Mouse (Mus musculus): Measurements from ENCODE around the gene Pnp2.
"Not testable (repeated sequence)": the region's sequence is repeated elsewhere in the genome, so short reads cannot be mapped to it uniquely, and the experiment has no call there.

The Pnp2 gene

DNA sequence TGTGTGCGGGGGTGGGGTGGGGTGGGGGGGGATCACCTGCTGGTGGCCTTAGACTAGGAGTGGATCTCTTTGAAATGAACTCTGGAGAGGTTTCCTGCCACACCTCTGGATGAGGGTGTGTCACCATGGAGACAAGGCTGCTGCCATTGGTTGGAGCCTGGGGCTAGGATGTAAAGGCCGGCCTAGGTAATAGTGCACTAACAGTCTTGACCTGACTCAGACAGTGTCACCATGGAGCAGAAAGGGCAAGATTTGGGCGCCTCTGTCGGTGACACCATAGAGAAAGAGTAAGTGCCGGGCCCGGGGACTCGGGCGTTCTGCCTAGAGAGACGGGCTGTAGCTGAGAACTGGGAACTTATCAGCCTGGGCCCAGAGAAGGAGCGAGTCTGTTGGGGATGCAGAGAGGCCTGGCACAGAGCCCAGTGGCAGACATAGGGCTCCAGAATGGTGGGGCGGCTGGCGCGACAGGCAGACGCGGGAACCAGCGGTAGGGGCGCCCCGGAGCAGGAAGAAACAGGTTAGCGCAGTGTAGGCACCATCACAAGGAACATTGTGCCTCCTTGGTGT, at the start of gene Pnp2:
TSS of gene Pnp2 (plus strand) at position 51 of the 567 bp plus-strand sequence.
- DNase-seq (ENCODE audit: low spot score in 2 of 2): peak; percentile 53 to 63

- DNase-seq (ENCODE audit: low spot score in 2 of 2): no peak
Observed at GRCm38 (mm10) chr14:50908126-50908525, 47.7 kb upstream of the Pnp2 start.

GRCm38 (mm10) chr14:50911356-50911755, 44.4 kb upstream of the Pnp2 start:
- no peak for DNase-seq (ENCODE audit: low spot score in 2 of 2)

DNA sequence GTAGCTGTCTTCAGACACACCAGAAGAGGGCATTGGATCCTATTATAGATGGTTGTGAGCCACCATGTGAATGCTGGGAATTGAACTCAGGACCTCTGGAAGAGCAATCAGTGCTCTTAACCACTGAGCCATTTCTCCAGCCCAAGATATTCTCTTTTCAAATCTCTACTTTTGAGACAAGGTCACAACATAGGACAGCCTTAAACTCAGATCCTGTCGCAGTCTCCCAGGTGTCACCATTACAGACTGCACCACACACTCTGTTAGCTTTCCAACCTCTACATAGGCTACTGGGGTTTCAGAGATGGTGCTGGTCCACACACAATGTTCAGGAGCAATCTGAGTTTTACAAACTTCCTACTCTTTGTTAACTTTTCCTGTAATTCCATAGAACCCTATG, 32.4 kb upstream of the Pnp2 start:
- not testable (repeated sequence) for DNase-seq (ENCODE audit: low spot score in 2 of 2)

DNA sequence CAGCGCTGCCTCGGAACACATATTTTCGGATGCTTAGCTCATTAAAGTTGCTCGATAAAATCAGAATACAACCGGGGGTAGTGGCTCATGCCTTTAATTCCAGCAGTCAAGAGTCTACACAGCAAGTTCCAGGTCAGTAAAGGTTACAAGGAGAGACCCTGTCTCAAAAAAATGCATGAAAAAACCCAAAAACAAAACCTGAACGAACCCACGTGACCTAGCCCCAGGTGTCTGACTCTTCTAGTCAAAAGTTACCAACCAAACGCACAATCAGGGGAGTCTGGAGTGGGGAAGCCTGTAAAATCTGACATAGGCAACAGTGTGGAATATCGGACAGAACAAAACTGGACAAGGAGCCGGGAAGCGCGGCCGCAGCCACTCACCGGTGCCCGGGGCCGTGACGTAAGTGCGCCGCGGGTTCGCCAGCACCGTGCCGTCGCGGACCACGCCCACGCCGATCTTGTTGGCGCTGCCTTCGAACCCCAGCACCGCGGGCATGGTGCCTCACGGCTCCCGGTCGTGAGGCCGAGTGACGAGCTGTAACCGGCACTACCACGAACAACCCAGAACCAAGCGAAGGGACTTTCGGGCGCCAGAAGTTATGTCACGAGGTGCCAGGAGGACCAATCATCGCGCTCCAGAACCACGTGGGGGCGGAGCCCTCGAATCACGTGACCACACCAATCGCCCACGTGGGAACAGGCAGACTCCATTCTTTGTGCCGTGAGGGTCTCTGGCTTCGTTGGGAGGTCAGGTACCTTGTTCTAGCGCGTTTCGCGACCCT, 31.3 kb upstream of the Pnp2 start, which contains the start of the genes Osgep and Apex1:
TSS of gene Osgep (minus strand) at position 613 of the 784 bp plus-strand sequence.
TSS of gene Apex1 (plus strand) at position 688 of the 784 bp plus-strand sequence.
- DNase-seq (ENCODE audit: low spot score in 2 of 2): peak; percentile 98 to 99

DNA sequence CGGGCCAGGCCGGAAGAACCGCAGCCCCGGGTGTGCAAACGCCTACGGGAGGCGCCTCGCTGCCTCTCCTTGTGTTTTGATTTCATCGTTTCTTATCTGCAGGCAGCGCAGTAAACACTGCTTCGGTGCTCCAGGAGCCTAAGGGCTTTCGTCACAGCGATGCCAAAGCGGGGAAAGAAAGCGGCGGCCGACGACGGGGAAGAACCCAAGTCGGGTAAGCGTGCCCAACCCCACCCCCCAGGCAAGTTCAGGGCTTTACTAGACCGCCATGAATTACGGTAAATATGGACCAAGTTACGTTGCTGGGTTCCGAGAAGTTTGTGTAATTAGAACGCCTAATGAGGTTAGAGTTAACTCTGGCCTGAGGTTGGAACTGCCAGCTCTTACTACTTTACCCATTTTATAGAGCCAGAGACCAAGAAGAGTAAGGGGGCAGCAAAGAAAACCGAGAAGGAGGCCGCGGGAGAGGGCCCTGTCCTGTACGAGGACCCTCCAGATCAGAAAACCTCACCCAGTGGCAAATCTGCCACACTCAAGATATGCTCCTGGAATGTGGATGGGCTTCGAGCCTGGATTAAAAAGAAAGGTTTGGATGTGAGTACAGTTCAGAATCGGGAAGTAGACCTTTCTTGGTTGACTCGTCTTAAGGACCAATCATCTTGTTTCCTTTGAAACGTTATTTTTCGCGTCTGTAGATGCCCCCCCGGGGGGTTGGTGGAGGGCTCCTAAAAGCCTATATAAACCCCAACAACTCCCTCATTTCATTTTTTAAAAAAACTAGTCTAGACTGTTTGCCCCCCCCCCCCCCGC, 30.5 kb upstream of the Pnp2 start:
- peak in 1 of 2 experiments; percentile 7 for DNase-seq (ENCODE audit: low spot score in 2 of 2)

- DNase-seq (ENCODE audit: low spot score in 2 of 2): no peak
Observed at GRCm38 (mm10) chr14:50927366-50927765, 28.4 kb upstream of the Pnp2 start.

DNA sequence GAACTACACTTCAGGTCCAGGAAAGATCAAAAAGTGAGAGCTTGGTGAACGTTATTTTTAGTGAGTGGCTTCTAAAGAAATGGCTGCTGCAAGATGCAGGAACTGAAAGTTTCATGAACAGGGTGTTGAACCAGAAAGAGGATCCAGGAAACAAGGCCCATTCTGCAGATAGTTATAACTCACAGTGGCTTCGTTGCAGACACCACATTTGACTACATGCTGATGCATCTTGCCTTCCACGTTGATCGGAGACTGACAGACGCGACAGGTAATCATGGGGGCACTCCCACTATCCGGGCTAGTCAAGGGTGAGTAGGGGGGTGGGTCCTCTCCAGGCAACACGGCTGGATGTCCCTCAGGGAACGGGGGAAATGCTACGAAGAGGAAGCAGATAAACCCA, 25.8 kb upstream of the Pnp2 start:
- peak in 1 of 2 experiments; percentile 60 for DNase-seq (ENCODE audit: low spot score in 2 of 2)

- DNase-seq (ENCODE audit: low spot score in 2 of 2): peak in 1 of 2 experiments; percentile 81
Observed at GRCm38 (mm10) chr14:50930377-50930753, 25.4 kb upstream of the Pnp2 start.

DNA sequence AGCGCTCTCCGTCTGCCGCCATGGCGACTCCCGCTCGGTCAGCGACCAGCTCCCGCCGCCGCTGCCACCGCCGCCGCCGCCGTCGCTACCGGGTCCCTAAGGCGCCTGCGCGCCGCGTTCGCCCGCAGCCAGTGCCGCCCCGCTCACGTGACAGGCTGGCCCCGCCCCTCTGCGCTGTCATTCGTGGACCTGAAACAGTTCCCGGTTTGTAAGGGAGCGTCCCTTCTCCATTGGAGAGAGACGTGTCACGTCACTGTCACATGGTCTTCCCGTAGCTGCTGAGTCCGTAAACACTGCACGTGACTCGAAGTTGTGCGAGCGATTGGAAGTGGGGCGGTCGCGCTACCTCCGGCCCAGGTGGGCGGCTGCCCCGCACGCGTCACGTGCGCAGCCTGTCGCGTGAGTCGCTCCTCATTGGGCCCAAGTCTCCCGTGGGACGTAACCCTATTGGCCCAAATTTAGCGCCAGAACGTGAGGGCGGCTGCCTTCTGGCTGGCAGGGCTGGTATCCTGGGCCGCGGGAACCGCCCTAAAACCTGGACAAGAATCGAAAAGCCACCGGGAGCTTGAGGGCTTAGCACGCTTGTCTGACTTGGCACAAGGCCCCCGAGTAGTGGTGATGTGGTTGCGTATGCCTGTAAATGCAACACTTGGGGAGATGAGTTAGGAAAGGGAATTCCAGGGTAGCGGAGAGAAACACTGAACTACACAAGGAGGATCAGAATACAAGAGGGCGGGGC, 24.9 kb upstream of the Pnp2 start, which contains the start of the genes Pip4p1 and Pnp:
TSS of gene Pip4p1 (minus strand) at position 103 of the 739 bp plus-strand sequence.
TSS of gene Pnp (plus strand) at position 329 of the 739 bp plus-strand sequence.
- DNase-seq (ENCODE audit: low spot score in 2 of 2): peak; percentile 100

- no peak for DNase-seq (ENCODE audit: low spot score in 2 of 2)
Observed at GRCm38 (mm10) chr14:50931493-50932020, 24.2 kb upstream of the Pnp2 start.

GRCm38 (mm10) chr14:50936649-50937048, 19.1 kb upstream of the Pnp2 start:
- DNase-seq (ENCODE audit: low spot score in 2 of 2): no peak

GRCm38 (mm10) chr14:50938119-50938908, 17.5 kb upstream of the Pnp2 start:
- no peak for DNase-seq (ENCODE audit: low spot score in 2 of 2)

DNA sequence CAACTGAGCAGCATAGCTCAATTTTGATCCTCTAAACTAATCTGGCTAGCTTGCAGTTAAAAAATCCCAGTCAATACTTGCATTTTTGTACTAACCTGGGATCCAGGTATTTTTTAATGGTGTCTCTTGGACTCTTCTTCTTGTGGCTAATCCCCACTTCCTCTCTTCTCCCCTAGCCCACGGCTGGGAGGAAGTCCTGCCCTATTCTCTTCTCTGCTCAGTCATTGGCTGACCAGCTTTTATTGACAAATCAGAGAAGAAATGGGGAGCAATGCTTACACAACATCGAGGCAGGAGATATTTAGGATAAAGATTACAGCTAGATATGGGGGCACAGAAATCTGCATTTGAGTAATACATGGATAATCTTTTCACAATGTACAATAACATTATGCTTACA, 16.9 kb upstream of the Pnp2 start:
- no peak for DNase-seq (ENCODE audit: low spot score in 2 of 2)

- DNase-seq (ENCODE audit: low spot score in 2 of 2): peak; percentile 91
Observed at GRCm38 (mm10) chr14:50943932-50944667, 11.7 kb upstream of the Pnp2 start, which contains the start of gene Gm49342. Gene Gm49342, plus strand, starts transcription at chr14:50944517.

DNA sequence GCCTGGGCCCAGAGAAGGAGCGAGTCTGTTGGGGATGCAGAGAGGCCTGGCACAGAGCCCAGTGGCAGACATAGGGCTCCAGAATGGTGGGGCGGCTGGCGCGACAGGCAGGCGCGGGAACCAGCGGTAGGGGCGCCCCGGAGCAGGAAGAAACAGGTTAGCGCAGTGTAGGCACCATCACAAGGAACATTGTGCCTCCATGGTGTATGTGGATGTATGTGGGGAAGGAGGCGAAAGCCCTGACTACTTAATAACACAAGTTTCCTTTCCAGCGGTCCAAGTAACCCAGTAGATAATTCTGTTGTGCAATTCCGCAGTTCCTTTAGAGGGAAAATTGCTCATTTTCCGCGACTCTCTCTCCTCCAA, 11.1 kb upstream of the Pnp2 start:
- not testable (repeated sequence) for DNase-seq (ENCODE audit: low spot score in 2 of 2)

GRCm38 (mm10) chr14:50945081-50945480, 10.7 kb upstream of the Pnp2 start:
- not testable (repeated sequence) for DNase-seq (ENCODE audit: low spot score in 2 of 2)

DNA sequence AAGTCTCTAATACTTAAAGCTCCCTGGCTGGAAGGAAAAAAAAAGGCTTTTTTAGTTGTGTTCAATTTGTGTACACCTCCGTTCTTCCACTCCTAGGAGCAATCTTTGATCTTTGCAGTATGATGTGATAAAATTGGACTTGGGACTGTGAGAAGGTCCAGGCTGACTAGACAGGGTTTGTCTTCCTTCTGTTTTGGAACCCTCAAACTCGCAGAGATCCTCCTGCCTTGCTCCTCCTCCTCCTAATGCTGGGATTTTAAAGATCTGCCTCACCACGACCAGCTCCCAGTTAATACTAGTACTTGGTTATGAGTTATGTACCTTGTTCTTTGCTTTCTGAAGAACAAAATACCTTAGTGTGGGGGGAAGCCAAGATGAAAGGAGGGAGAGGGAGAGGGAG, 10.3 kb upstream of the Pnp2 start:
- DNase-seq (ENCODE audit: low spot score in 2 of 2): not testable (repeated sequence)

GRCm38 (mm10) chr14:50955487-50955886, 305 bp upstream of the Pnp2 start:
- DNase-seq (ENCODE audit: low spot score in 2 of 2): no peak

DNA sequence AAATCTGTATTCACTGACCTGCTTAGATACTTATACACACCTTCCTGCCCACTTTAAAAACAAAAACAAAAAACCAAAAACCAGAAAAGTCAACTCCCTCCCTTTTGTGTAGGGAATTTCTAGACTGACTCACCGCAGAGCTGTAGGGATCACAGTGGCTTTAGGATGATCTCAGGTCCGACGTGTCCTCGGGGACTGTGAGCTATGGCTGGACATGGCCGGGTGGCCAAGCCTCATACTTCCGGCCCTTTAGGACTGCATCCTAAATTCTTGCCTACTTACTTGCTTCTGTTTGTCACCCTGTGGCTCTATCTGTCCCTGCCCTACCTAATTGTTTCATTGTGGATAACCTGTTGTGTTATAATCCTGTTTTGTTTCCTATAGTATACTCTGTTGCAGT, 932 bp downstream of the Pnp2 start:
- not testable (repeated sequence) for DNase-seq (ENCODE audit: low spot score in 2 of 2)
